In the genomic region with DNA sequence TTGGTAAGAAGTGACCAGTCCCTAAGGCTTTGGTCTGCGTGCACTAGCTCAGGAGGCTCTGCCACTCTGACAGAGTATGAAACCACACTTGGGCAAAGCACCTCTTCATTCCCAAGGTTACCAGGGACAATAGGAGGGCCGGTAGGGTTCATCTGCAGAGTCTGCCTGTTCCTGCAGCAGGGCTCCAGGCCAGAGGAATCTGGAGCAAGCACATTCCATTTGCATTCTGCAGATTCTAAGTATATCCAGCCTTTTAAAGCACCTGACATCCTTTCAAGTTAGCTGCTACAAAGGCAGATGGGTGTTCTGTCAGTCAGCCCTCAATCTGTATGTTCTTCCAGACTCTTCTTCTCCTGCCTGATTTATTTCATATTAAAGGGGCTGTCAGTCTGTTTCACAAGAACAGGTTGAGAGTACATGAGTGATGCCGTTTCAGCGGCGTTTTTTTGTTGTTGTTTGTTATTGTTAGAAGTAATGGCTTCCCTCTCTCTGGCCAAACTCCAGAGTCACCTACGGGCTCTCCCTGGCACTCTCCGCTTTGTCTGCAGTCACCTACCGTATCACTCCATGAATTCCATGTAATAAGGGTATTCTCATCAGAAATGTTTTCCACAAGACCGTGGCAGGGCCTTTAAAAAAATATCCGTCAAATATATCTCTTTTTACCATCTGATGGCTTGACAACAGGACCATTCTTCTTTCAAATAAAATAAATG, we compare ENCODE assay signal across 11 mouse cellular contexts.
DNase-seq lines count a peak whose midpoint lies in the region; ATAC-seq and TF ChIP-seq lines count a peak whose summit lies in the region.
"Had no signal": no experiment of that assay in that cellular context is flagged by ENCODE, and none has a peak within 500 bp of the region (broad histone marks: within the 10 kb centered on the region; RNA-seq: fewer than 3 reads in every experiment).

No protein-coding gene starts in this region.

- WGBS in intestine, embryonic 14.5 days: 74% methylated on average over 10 of the region's 10 CpGs
- WGBS in intestine, postnatal 0 days: 77% methylated on average over 10 of the region's 10 CpGs
- 76% methylated on average over 10 of the region's 10 CpGs for WGBS in neural tube, embryonic 13.5 days
- WGBS in neural tube, embryonic 15.5 days: 58% methylated on average over 10 of the region's 10 CpGs
- WGBS in heart, embryonic 14.5 days: 68% methylated on average over 10 of the region's 10 CpGs

- H3K9me3 ChIP-seq in intestine, embryonic 14.5 days (ENCODE audit: control insufficient read depth, low read length): no peaks in the 10 kb centered on the region
- H3K9me3 ChIP-seq in intestine, postnatal 0 days (ENCODE audit: control insufficient read depth): no peaks in the 10 kb centered on the region
- no peaks in the 10 kb centered on the region for H3K9me3 ChIP-seq in neural tube, embryonic 13.5 days
- H3K9me3 ChIP-seq in neural tube, embryonic 15.5 days (replicated peaks): no peaks in the 10 kb centered on the region
- no peaks in the 10 kb centered on the region for H3K9me3 ChIP-seq in heart, embryonic 14.5 days (ENCODE audit: control insufficient read depth, low read length)
- H3K9me3 ChIP-seq: embryonic facial prominence, embryonic 15.5 days; megakaryocyte, embryonic 14.5 days had no signal

- no peaks in the 10 kb centered on the region for H3K27me3 ChIP-seq in intestine, embryonic 14.5 days (replicated peaks; ENCODE audit: control insufficient read depth, insufficient read depth, low read length)
- no peaks in the 10 kb centered on the region for H3K27me3 ChIP-seq in intestine, postnatal 0 days (replicated peaks; ENCODE audit: control insufficient read depth, insufficient read depth, low read length)
- H3K27me3 ChIP-seq in neural tube, embryonic 13.5 days: no peaks in the 10 kb centered on the region
- H3K27me3 ChIP-seq in neural tube, embryonic 15.5 days (replicated peaks): no peaks in the 10 kb centered on the region
- no peaks in the 10 kb centered on the region for H3K27me3 ChIP-seq in heart, embryonic 14.5 days (ENCODE audit: control insufficient read depth, insufficient read depth, low read length)
- H3K27me3 ChIP-seq: embryonic facial prominence, embryonic 15.5 days had no signal

- no peak for TF ChIP-seq CTCF in intestine, postnatal 0 days (IDR thresholded peaks at IDR 0.05; ENCODE audit: low read depth)

- no peaks in the 10 kb centered on the region for H3K4me1 ChIP-seq in intestine, embryonic 14.5 days (replicated peaks; ENCODE audit: control insufficient read depth, insufficient read depth, low read length)
- no peaks in the 10 kb centered on the region for H3K4me1 ChIP-seq in intestine, postnatal 0 days (replicated peaks; ENCODE audit: control insufficient read depth, insufficient read depth, low read length)
- peaks cover 22% of the 10 kb centered on the region for H3K4me1 ChIP-seq in neural tube, embryonic 13.5 days (replicated peaks)
- H3K4me1 ChIP-seq in neural tube, embryonic 15.5 days: peaks cover 12% of the 10 kb centered on the region; the same call in 1 of the 2 replicates
- H3K4me1 ChIP-seq in heart, embryonic 14.5 days (ENCODE audit: control insufficient read depth in 2 of 2, insufficient read depth in 2 of 2, low read length in 2 of 2): peaks cover 1 to 6% of the 10 kb centered on the region in 2 experiments; a peak in 3 of 4 replicates
- H3K4me1 ChIP-seq: embryonic facial prominence, embryonic 15.5 days; megakaryocyte, embryonic 14.5 days had no signal

- H3K27ac ChIP-seq in intestine, embryonic 14.5 days (ENCODE audit: low read depth): no peak overlapping the region
- H3K27ac ChIP-seq in intestine, postnatal 0 days (ENCODE audit: low read depth, low read length): no peak overlapping the region
- H3K27ac ChIP-seq in neural tube, embryonic 13.5 days (replicated peaks): 0 out of 2 replicates have a peak overlapping the region, but pooled peaks have one; percentile 14
- no peak overlapping the region for H3K27ac ChIP-seq in neural tube, embryonic 15.5 days (replicated peaks)
- peak overlapping the region; percentile 10 to 32; a peak in 2 of 4 replicates for H3K27ac ChIP-seq in heart, embryonic 14.5 days (replicated peaks in 1 of 2; ENCODE audit: control insufficient read depth in 1 of 2, insufficient read depth in 1 of 2, low read depth in 2 of 2, low read length in 2 of 2)
- H3K27ac ChIP-seq: embryonic facial prominence, embryonic 15.5 days had no signal

- H3K4me2 ChIP-seq in intestine, embryonic 14.5 days (ENCODE audit: low read length): no peak overlapping the region
- no peak overlapping the region for H3K4me2 ChIP-seq in intestine, postnatal 0 days (replicated peaks; ENCODE audit: low read depth)
- no peak overlapping the region for H3K4me2 ChIP-seq in neural tube, embryonic 13.5 days
- H3K4me2 ChIP-seq in neural tube, embryonic 15.5 days: no peak overlapping the region
- no peak overlapping the region for H3K4me2 ChIP-seq in heart, embryonic 14.5 days (ENCODE audit: low read length)
- H3K4me2 ChIP-seq: embryonic facial prominence, embryonic 15.5 days had no signal

- peak; percentile 46 for DNase-seq in intestine, embryonic 14.5 days (ENCODE audit: low spot score)
- peak; percentile 43 for DNase-seq in lung, postnatal 36 days
- DNase-seq in cerebellum, postnatal 36 days: no peak
- DNase-seq in ovary, postnatal 10 days (ENCODE audit: low spot score): no peak
- DNase-seq: thymus, postnatal 14 days had no signal

- H3K4me3 ChIP-seq in intestine, embryonic 14.5 days (ENCODE audit: low read depth, low read length): no peak overlapping the region
- no peak overlapping the region for H3K4me3 ChIP-seq in intestine, postnatal 0 days (ENCODE audit: low read depth, low read length)
- H3K4me3 ChIP-seq in neural tube, embryonic 13.5 days: no peak overlapping the region
- H3K4me3 ChIP-seq in neural tube, embryonic 15.5 days (replicated peaks): no peak overlapping the region
- no peak overlapping the region for H3K4me3 ChIP-seq in heart, embryonic 14.5 days (ENCODE audit: control insufficient read depth in 1 of 2, insufficient read depth in 1 of 2, low read depth in 1 of 2, low read length in 2 of 2)
- H3K4me3 ChIP-seq: embryonic facial prominence, embryonic 15.5 days; megakaryocyte, embryonic 14.5 days had no signal

- no peaks in the 10 kb centered on the region for H3K36me3 ChIP-seq in intestine, embryonic 14.5 days (ENCODE audit: control insufficient read depth, insufficient read depth, low read length)
- no peaks in the 10 kb centered on the region for H3K36me3 ChIP-seq in intestine, postnatal 0 days (ENCODE audit: control insufficient read depth, insufficient read depth)
- H3K36me3 ChIP-seq in neural tube, embryonic 13.5 days: no peaks in the 10 kb centered on the region
- no peaks in the 10 kb centered on the region for H3K36me3 ChIP-seq in neural tube, embryonic 15.5 days
- H3K36me3 ChIP-seq in heart, embryonic 14.5 days (ENCODE audit: control insufficient read depth, insufficient read depth, low read length): no peaks in the 10 kb centered on the region
- H3K36me3 ChIP-seq: embryonic facial prominence, embryonic 15.5 days had no signal

- no peak for ATAC-seq in intestine, embryonic 14.5 days (replicated peaks; ENCODE audit: low FRiP score, low TSS enrichment, low read depth)
- ATAC-seq in intestine, postnatal 0 days: no peak
- no peak for ATAC-seq in neural tube, embryonic 13.5 days (ENCODE audit: low read depth)
- no peak for ATAC-seq in neural tube, embryonic 15.5 days (ENCODE audit: low FRiP score)
- ATAC-seq in heart, embryonic 14.5 days (ENCODE audit: insufficient number of reproducible peaks, insufficient read depth, low FRiP score, low read depth): no peak

- no peak overlapping the region for H3K9ac ChIP-seq in intestine, embryonic 14.5 days (ENCODE audit: low read length)
- no peak overlapping the region for H3K9ac ChIP-seq in intestine, postnatal 0 days (ENCODE audit: low read depth, low read length)
- no peak overlapping the region for H3K9ac ChIP-seq in neural tube, embryonic 13.5 days
- no peak overlapping the region for H3K9ac ChIP-seq in neural tube, embryonic 15.5 days (replicated peaks)
- no peak overlapping the region for H3K9ac ChIP-seq in heart, embryonic 14.5 days (ENCODE audit: low read length)
- H3K9ac ChIP-seq: embryonic facial prominence, embryonic 15.5 days had no signal

Comparison
In these comparisons a context has a peak if more than half of its experiments do, and no peak if none do; other contexts are left out.
1. H3K27ac ChIP-seq: peak in neural tube, embryonic 13.5 days (single experiment) and heart, embryonic 14.5 days (2 of 2); none in intestine, embryonic 14.5 days (single experiment), intestine, postnatal 0 days (single experiment) and neural tube, embryonic 15.5 days (single experiment).
2. DNase-seq: peak in intestine, embryonic 14.5 days (single experiment) and lung, postnatal 36 days (single experiment); none in cerebellum, postnatal 36 days (0 of 2) and ovary, postnatal 10 days (single experiment).